Mouse (Mus musculus) embryonic fibroblast, embryonic 13.5 days (primary cell): Measurements from ENCODE around the gene Arhgef33.

ENCODE experiments used
- CTCF ChIP-seq: IDR thresholded peaks from 2 replicates; pipeline ENCODE4 v1.5.1; 2011; ENCODE audit warnings: mild to moderate bottlenecking, control low read depth, low read length, moderate library complexity, borderline replicate concordance; ENCODE audit not compliant: insufficient read depth
- POLR2A ChIP-seq: IDR thresholded peaks from 2 replicates; pipeline ENCODE4 v1.6.1; 2011; ENCODE audit warnings: low read depth, mild to moderate bottlenecking, control low read depth, low read length, moderate library complexity

- TF ChIP-seq POLR2A (no peak), CTCF (no peak)
Observed at GRCm38 (mm10) chr17:80446470-80446869, 139.3 kb downstream of the Arhgef33 start.
